Mouse (Mus musculus): ENCODE measurements at regions not wholly inside any gene's neighbourhood (a gene's known extent, or its start where the extent isn't known, plus 50 kb on each side); places are given as distances from the start of the nearest gene placed in this dataset.
A peak's percentile ranks its signal among the peaks of the same experiment; 100 is the strongest.

DNA sequence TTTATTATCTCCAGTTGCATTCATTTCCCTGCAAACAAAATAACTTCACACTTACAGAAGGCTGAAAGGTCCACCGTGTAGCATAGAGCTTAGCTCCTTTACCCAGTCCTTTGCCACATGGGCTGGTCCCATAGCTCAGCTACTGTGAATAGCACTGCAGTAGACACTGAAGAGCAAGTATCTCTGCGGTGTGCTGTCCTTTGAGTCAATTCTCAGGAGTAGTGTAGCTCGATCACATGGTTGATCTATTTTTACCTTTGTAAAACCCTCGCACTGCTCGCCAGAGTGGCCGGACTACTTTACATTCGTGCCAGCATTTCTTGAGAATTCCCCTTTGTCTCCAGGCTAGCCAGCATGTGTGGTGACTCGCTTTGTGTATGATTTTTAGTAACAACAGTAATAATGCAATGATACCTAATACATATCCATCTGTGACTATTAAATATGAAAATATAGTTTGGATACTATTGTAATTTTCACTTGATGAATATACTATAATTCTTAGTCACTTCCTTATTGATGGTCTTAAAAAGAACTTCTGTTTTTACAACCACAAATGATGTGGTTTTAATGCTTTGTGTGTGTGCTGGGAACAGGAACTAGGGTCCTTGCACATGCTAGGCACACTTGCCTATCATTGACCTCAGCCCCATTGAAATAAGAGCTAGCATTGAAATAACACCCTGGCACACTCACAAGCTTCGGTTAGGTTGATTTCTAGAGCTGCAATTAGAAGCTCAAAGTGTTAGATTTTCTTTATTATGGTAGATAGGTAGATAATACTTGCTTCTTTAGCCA lies 257.7 kb upstream of the Atp11b start:
- no peak for DNase-seq (ENCODE audit: low spot score in 2 of 2)

DNA sequence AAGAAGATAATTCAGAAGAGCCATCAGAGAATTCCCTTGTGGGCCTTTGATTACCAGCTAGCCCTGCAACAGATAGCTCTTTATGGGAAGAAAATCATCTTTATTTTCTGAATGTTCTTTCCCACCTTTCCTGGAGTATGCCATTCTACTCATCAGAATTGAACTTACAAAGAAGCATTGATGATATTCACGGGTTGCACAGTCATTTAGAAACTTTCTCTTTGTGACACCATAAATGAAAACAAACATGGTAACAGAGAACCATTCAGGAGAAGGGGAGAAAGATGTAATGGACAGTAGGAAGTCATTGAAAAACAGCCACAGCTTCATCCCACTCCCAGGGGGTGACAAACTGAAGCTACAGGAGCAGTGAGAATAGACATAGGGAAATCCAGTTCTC lies 243.6 kb upstream of the Atp11b start:
- no peak for DNase-seq (ENCODE audit: low spot score in 2 of 2)

DNA sequence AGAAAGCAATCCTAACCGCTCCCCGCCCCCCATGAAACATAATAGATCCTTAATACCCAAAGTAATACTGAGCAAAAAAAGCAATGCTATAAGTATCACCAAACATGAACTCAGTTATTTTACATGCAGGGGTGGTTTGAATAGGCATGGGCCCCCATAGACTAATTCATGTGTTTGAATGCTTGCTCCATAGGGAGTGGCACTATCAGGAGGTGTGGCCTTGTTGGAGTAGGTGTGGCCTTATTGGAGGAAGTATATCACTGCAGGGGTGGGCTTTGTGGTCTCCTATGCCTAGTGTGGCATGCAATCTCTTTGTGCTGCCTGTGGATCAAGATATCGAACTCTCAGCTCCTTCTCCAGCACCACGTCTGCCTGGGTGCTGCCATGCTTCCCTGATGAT lies 237.4 kb upstream of the Atp11b start:
- DNase-seq (ENCODE audit: low spot score in 2 of 2): no peak

DNA sequence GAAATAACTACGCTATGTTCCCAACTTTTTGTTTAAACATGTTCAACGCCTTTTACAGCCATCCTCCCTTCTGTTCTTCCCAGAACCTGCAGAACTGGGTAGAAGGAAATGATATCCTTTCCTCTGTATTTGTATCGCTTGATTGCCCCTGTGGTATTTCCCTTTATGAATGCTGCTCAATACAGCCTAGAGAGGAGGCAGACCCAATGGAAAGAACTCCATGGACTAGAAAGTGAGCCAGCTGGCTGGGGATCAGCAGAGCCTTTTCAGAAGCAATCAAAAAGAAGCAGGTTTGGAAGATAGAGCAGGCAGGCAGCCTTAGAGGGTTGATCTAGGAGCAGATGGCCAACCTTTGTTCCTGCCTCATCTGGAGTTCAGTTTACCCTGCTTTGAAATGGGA lies 233.8 kb upstream of the Atp11b start:
- DNase-seq (ENCODE audit: low spot score in 2 of 2): peak in 1 of 2 experiments; percentile 5

DNA sequence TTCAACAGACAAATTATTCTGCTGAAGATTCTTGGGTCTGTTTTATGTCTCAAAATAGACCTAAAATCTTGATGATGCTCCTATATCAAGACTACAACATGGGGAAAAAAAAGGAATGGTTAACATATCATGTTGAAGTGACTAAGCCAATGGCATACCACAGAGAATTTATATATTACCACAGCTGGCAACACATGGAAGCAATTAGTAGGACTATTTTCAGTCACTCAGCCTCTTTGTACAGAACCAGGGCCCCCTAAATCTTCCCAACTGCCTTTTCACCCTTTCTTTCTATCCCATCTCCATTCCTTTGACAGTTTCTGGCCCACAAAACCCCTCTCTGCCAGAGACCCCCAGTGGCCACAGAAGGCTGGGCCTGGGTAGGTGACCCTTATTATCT lies 206.2 kb upstream of the Atp11b start:
- DNase-seq (ENCODE audit: low spot score in 2 of 2): no peak

DNA sequence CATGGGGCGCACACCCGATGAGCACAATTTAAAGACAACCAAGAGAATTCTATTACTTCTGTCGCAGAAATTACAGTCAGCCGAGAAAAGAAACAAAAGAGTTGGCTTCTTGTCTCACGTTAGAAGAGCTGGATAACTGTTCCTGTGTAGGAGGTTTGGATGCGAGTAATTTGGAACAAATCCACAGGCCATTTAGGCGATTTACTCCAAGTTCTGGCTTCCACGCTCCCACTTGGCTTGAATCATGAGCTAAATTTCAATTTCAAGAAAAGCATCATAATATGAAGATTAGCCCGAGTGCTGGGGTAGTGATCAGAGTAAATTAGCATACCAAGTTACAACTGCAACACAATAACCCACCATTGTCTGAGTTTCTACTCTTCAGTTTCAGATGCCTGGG lies 202.1 kb upstream of the Atp11b start:
- DNase-seq (ENCODE audit: low spot score in 2 of 2): peak; percentile 6 to 20

DNA sequence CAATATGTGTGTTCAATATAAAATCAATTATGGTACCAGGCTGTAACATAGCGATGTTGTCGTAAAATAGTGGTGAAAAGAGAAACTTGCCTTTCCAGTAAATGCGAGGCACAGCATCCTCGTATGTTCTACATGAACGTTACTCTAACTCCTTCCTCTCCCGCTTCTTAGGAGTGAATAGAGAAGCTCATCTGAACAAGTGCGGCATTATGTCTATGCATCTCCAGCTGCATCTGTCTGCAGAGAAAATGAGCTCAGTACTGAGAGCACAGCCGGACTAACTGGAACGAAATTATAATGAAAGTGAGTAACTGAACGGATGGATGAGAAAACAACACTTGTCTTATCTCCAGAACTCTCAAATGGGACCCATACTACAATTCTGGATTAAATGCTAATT lies 193.5 kb upstream of the Atp11b start:
- no peak for DNase-seq (ENCODE audit: low spot score in 2 of 2)

DNA sequence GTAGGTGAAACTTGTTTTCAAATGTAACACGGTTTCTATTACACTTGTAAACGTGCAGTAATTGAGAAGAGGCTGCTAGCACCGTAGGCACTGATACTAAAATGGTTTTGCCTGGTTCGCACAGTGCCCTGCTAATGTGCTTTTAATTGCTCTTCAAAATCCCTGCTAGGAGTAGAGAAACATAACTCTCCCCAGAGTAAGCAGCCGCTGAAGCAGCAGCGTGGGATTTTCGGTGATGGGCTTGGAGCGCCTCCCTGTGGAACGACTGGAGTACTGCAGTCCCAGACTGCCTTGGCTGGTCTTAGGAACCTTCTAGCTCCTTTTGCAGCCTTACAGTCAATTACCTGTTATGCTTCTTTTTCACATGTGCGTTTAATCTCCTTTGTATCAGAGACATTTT lies 179.5 kb upstream of the Atp11b start:
- DNase-seq (ENCODE audit: low spot score in 2 of 2): peak; percentile 69 to 76

Measured in right cerebral cortex, adult 2 months (tissue).